Mouse (Mus musculus) brain, adult 10 weeks (tissue): ENCODE measurements around the gene Fblim1. TPM values are rescaled to one million over a fixed set of nuclear protein-coding genes. Genes with fewer than 3 reads are reported as not detected.

Source experiments
- polyA plus RNA-seq: library from polyadenylated mRNA; stranded (reverse); fragments of 350-450 nt; fragmentation: Illumina TruSeq; extraction: RNeasy Lipid Tissue Mini Kit (QIAGEN cat#74804); gene quantifications from one replicate; pipeline ENCODE4 v1.2.3, GENCODE M21; 2015; ENCODE audit warnings: low read depth, low replicate concordance

Gene Fblim1
- polyA plus RNA-seq = 1.2 TPM

DNA sequence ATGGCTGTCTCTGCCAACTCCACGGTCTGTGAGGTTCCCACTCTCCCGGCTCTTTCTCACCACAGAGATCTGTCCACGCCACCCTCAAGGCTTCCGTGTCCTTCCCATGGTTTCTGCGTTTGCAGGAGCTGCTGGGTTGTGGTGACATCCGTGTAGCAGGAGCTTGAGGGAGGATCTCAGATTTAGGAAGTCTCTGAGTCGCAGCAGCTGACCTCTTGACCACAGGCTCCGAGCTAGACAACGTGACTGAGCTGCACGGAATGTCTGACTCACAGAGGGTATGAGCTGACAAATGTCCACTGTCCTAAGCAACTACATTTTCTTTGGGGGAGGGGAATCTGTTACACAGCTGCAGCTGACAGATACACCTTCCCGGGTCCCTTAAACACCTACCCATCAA lies at the start of gene Fblim1:
Gene Fblim1, minus strand, starts transcription at position 236 of the 400 bp plus-strand sequence.

GRCm38 (mm10) chr4:141623666-141624065 lies 17.8 kb upstream of the Fblim1 start, which contains the start of gene Slc25a34:
Gene Slc25a34 (minus strand): TSS chr4:141623821.

GRCm38 (mm10) chr4:141618565-141619243 lies 12.8 kb upstream of the Fblim1 start, which contains the start of gene Tmem82:
Gene Tmem82 (minus strand): TSS chr4:141618633.

DNA sequence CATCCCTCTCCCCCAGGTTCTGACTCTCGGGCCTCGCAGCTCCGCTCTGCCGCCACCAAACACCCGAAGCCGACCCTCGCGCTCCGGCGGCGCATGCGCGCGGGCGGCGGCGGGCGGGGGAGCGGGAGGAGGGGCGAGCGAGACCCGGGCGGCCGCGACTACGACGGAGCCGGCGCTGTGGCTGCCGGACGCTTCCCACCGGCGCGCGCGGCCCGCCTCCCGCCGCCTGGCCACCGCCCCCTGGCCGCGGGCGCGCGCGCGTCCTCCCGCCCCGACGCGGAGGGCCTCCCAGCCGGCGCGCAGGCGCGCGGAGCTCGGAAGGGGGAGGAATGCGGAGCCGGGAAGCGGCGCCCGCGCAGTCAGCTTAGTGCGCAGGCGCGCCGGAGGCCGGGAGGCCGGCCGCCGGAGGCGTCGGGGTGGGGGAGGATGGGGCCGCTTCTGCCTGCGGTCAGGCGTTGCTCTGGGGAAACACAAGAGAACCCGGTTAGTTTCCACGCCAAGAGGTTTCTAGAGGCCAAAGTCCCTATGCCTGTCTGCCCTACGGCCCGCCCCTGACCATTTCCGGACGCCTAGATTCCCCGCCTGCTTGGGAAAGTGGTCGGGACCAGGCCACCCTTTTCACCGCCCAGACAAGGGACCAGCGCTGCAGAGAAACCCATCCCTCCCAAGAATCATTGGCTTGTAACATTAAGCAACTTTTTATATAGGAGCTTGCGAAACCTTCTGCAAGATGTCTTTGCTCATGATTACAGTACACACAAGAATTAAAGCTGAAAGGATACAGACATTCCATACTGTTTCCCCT lies 67.3 kb downstream of the Fblim1 start, which contains the start of gene Spen:
Gene Spen, minus strand, starts transcription at position 190 of the 805 bp plus-strand sequence.

Other genes with a start within 250 kb of the Fblim1 start
- 3.5 TPM for gene Fam131c, start 237.9 kb downstream of the Fblim1 start, polyA plus RNA-seq
- not detected for gene Clcnka, start 207.4 kb downstream of the Fblim1 start, polyA plus RNA-seq
- not detected for gene Clcnkb, start 190.1 kb downstream of the Fblim1 start, polyA plus RNA-seq
- not detected for gene Hspb7, start 185.3 kb downstream of the Fblim1 start, polyA plus RNA-seq
- 8.2 TPM for gene Srarp, start 170.0 kb downstream of the Fblim1 start, polyA plus RNA-seq
- gene Zbtb17, start 161.4 kb downstream of the Fblim1 start, polyA plus RNA-seq = 28.4 TPM
- gene Spen, start 67.5 kb downstream of the Fblim1 start, polyA plus RNA-seq = 16.9 TPM
- gene Tmem82, start 12.5 kb upstream of the Fblim1 start, polyA plus RNA-seq = 0.43 TPM
- 8.2 TPM for gene Slc25a34, start 17.7 kb upstream of the Fblim1 start, polyA plus RNA-seq
- 66.4 TPM for gene Plekhm2, start 58.8 kb upstream of the Fblim1 start, polyA plus RNA-seq
- gene Rsc1a1, start 79.5 kb upstream of the Fblim1 start, polyA plus RNA-seq = 6.5 TPM
- 20.2 TPM for gene Ddi2, start 117.3 kb upstream of the Fblim1 start, polyA plus RNA-seq
- gene Agmat, start 140.6 kb upstream of the Fblim1 start, polyA plus RNA-seq = 2.3 TPM
- 28.5 TPM for gene Dnajc16, start 184.8 kb upstream of the Fblim1 start, polyA plus RNA-seq
- 16.7 TPM for gene Casp9, start 187.5 kb upstream of the Fblim1 start, polyA plus RNA-seq
- gene Cela2a, start 220.1 kb upstream of the Fblim1 start, polyA plus RNA-seq = not detected
- gene Ctrc, start 240.3 kb upstream of the Fblim1 start, polyA plus RNA-seq = not detected